Mouse (Mus musculus) urinary bladder, postnatal 36 days (tissue): ENCODE data around the gene Gjb3.

Experiments
- DNase-seq, 2 experiments: peaks; one replicate each; pipeline ENCODE4 v3.0.0; 2022; ENCODE audit warnings: low spot score in 2 of 2, mixed read lengths in 1 of 2

The Gjb3 gene

DNA sequence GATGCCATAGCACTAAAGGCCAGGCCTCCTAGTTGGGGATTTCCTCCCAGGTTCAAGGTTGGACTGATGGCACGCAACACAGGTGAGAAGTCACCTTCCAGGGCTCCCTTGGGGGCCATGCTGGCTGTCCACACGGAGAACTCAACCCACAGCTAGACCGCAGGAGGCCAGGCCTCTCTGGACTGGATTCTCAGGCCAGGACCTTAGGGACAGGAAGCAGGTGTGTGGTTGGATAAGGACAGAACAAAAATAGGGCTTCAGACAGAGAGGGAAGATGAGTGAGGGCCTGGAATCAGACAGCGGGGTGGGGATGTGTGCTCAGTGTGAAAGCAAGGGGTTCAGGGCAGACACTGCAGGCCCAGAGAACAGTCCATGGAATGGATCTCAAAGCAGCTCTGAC lies 43.7 kb downstream of the Gjb3 start:
- no peak for DNase-seq

DNA sequence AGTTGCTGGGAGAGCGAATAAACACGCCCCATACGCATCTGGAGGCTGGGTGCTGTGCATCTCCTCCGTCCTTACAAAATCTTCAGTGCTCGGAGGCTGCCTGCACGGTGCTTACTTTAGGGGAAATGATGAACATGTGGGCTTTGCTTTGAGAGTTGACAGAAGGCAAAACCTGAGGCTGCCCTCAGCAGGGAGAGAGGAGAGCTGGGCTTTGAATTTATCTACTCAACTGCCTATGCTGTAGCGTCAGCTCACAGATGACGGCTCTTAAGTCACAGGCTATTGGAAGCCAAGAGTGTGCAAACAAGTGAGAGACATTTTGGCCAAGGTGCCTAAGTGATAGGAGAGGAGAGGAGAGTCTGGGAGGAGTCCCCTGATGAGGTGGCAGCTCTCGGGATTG lies 51.4 kb downstream of the Gjb3 start:
- DNase-seq = no peak

DNA sequence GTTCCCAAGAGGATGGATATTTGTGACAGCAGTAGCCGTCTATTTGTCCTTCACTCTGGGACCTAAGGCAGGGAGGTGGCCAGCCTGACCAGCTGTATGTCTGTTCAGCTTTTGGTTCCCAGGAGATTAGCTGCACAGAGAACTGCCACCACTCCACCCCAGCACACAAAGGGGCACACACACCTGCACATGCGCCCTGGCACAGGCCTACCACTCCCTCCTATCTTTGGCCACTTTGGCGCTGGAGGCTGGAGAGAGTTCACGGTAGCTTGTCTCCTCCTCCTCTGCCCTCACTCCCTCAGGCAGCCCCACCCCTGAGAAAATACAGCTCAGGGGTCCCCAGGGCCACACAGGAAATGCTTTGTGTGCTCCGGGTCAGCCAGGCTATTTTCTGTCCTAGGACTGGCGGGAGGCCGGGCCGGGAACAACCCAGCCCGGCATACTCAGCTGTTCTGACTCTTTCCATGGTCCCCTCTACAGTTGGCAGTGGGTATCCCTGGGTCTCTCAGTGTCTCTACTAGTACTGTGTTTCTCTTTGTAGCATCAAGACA lies 52.1 kb downstream of the Gjb3 start:
- DNase-seq = peak in 1 of 2 experiments; percentile 16
